Mouse (Mus musculus) bone marrow macrophage, adult 2 months (primary cell): ENCODE measurements around the gene Sf3b3. TPM values are rescaled to one million over a fixed set of nuclear protein-coding genes. Genes with fewer than 3 reads are reported as not detected.

ENCODE experiments used
- H3K27ac ChIP-seq: 2 replicates; pipeline ENCODE4 v1.5.1; 2012; ENCODE audit warnings: low read depth, low read length; ENCODE audit not compliant: insufficient read depth
- H3K4me1 ChIP-seq: 2 replicates; pipeline ENCODE4 v1.6.1; 2012; ENCODE audit warnings: low read length; ENCODE audit not compliant: control insufficient read depth, insufficient read depth
- H3K4me3 ChIP-seq: 2 replicates; pipeline ENCODE4 v1.5.1; 2012; ENCODE audit warnings: mild to moderate bottlenecking, low read length, moderate library complexity; ENCODE audit not compliant: insufficient read depth
- CTCF ChIP-seq: IDR thresholded peaks from 2 replicates; pipeline ENCODE4 v1.5.1; 2012; ENCODE audit warnings: low read depth, mild to moderate bottlenecking, low read length, moderate library complexity
- POLR2A ChIP-seq: IDR thresholded peaks from 2 replicates; pipeline ENCODE4 v1.6.1; 2012; ENCODE audit warnings: mild to moderate bottlenecking, low read depth, low read length, borderline replicate concordance
- polyA plus RNA-seq: library from polyadenylated mRNA; stranded (reverse); fragments of >200 nt; gene quantifications from 2 replicates; pipeline ENCODE4 v1.2.4, GENCODE M21; 2012; ENCODE audit not compliant: missing spikeins, insufficient read depth, insufficient read length

Gene Sf3b3
- polyA plus RNA-seq, 1 experiment = 32.3 TPM

- H3K4me1 ChIP-seq = peaks cover 1% of the 10 kb centered on the region
- no peak overlapping the region for H3K27ac ChIP-seq
- TF ChIP-seq CTCF (no peak), POLR2A (no peak)
- no peak overlapping the region for H3K4me3 ChIP-seq
These were observed 26.3 kb downstream of the Sf3b3 start for GRCm38 (mm10) chr8:110820257-110820656.

GRCm38 (mm10) chr8:110818593-110818992 lies 28.0 kb downstream of the Sf3b3 start:
- no peak for TF ChIP-seq POLR2A
- no peak for TF ChIP-seq CTCF
- peaks cover under 1% of the 10 kb centered on the region; the same call in 1 of the 2 replicates for H3K4me1 ChIP-seq
- no peak overlapping the region for H3K4me3 ChIP-seq
- H3K27ac ChIP-seq = no peak overlapping the region

- no peak for TF ChIP-seq CTCF
- no peak for TF ChIP-seq POLR2A
- Histone ChIP-seq H3K27ac (no peak overlapping the region), H3K4me3 (no peak overlapping the region), H3K4me1 (peaks cover 13% of the 10 kb centered on the region)
These were observed 29.6 kb downstream of the Sf3b3 start for GRCm38 (mm10) chr8:110816990-110817389.

- Histone ChIP-seq H3K4me1 (peaks cover 22% of the 10 kb centered on the region), H3K27ac (no peak overlapping the region), H3K4me3 (no peak overlapping the region)
- no peak for TF ChIP-seq CTCF
- TF ChIP-seq POLR2A = no peak
These were observed 31.3 kb downstream of the Sf3b3 start for GRCm38 (mm10) chr8:110815308-110815707.

GRCm38 (mm10) chr8:110813081-110813812 lies 33.3 kb downstream of the Sf3b3 start:
- TF ChIP-seq CTCF = no peak
- TF ChIP-seq POLR2A = no peak
- no peak overlapping the region for H3K4me3 ChIP-seq
- no peak overlapping the region for H3K27ac ChIP-seq
- H3K4me1 ChIP-seq = peaks cover 40% of the 10 kb centered on the region

GRCm38 (mm10) chr8:110812349-110813080 lies 34.1 kb downstream of the Sf3b3 start:
- no peak for TF ChIP-seq CTCF
- TF ChIP-seq POLR2A = no peak
- H3K27ac ChIP-seq = no peak overlapping the region; the same call in 1 of the 2 replicates
- peaks cover 40% of the 10 kb centered on the region for H3K4me1 ChIP-seq
- no peak overlapping the region for H3K4me3 ChIP-seq

- H3K4me3 ChIP-seq = no peak overlapping the region
- H3K4me1 ChIP-seq = peaks cover 40% of the 10 kb centered on the region
- peak overlapping the region; percentile 26 for H3K27ac ChIP-seq
- TF ChIP-seq POLR2A = no peak
- TF ChIP-seq CTCF = no peak
These were observed 34.8 kb downstream of the Sf3b3 start for GRCm38 (mm10) chr8:110811793-110812192.

- peaks cover 40% of the 10 kb centered on the region for H3K4me1 ChIP-seq
- H3K27ac ChIP-seq = no peak overlapping the region
- no peak for TF ChIP-seq CTCF
- TF ChIP-seq POLR2A = no peak
- no peak overlapping the region for H3K4me3 ChIP-seq
These were observed 35.5 kb downstream of the Sf3b3 start for GRCm38 (mm10) chr8:110811116-110811515.

GRCm38 (mm10) chr8:110810481-110811065 lies 36.0 kb downstream of the Sf3b3 start:
- no peak overlapping the region for H3K27ac ChIP-seq
- H3K4me1 ChIP-seq = peaks cover 40% of the 10 kb centered on the region
- no peak for TF ChIP-seq POLR2A
- no peak for TF ChIP-seq CTCF
- no peak overlapping the region for H3K4me3 ChIP-seq

GRCm38 (mm10) chr8:110809831-110810230 lies 36.8 kb downstream of the Sf3b3 start:
- H3K4me1 ChIP-seq = peaks cover 40% of the 10 kb centered on the region
- no peak overlapping the region for H3K27ac ChIP-seq
- TF ChIP-seq POLR2A = no peak
- no peak for TF ChIP-seq CTCF
- H3K4me3 ChIP-seq = no peak overlapping the region
